Mouse (Mus musculus): ENCODE data around the gene Itih1. TPM values are rescaled to one million over a fixed set of nuclear protein-coding genes. Genes with fewer than 3 reads are reported as not detected.

The Itih1 gene
- total RNA-seq (2021): not detected
- long read RNA-seq: 0 reads

- no peak for DNase-seq (ENCODE audit: low spot score in 2 of 2)
These were observed at the start of gene Itih1 for GRCm38 (mm10) chr14:30943038-30943437. Gene Itih1, minus strand, starts transcription at chr14:30943289.

- DNase-seq (ENCODE audit: low spot score in 2 of 2): no peak
These were observed 33.1 kb upstream of the Itih1 start for GRCm38 (mm10) chr14:30976222-30976621.

GRCm38 (mm10) chr14:30974204-30974603, 31.1 kb upstream of the Itih1 start:
- DNase-seq (ENCODE audit: low spot score in 2 of 2): peak; percentile 11 to 21

- no peak for DNase-seq (ENCODE audit: low spot score in 2 of 2)
These were observed 17.3 kb upstream of the Itih1 start for GRCm38 (mm10) chr14:30960366-30960765.

GRCm38 (mm10) chr14:30959031-30959430, 15.9 kb upstream of the Itih1 start:
- no peak for DNase-seq (ENCODE audit: low spot score in 2 of 2)

GRCm38 (mm10) chr14:30958517-30958916, 15.4 kb upstream of the Itih1 start:
- no peak for DNase-seq (ENCODE audit: low spot score in 2 of 2)

GRCm38 (mm10) chr14:30951154-30951825, 8.2 kb upstream of the Itih1 start, which contains the start of gene Nek4:
Gene Nek4, plus strand, starts transcription at chr14:30951377.
- DNase-seq (ENCODE audit: low spot score in 2 of 2): peak; percentile 96 to 97

- no peak for DNase-seq (ENCODE audit: low spot score in 2 of 2)
These were observed 6.9 kb upstream of the Itih1 start for GRCm38 (mm10) chr14:30949986-30950385.

GRCm38 (mm10) chr14:30944745-30945144, 1.7 kb upstream of the Itih1 start:
- DNase-seq (ENCODE audit: low spot score in 2 of 2): no peak

- DNase-seq (ENCODE audit: low spot score in 2 of 2): peak; percentile 81 to 83
These were observed 978 bp upstream of the Itih1 start for GRCm38 (mm10) chr14:30943860-30944674.

GRCm38 (mm10) chr14:30942254-30942653, 835 bp downstream of the Itih1 start:
- DNase-seq (ENCODE audit: low spot score in 2 of 2): no peak

- no peak for DNase-seq (ENCODE audit: low spot score in 2 of 2)
These were observed 9.7 kb downstream of the Itih1 start for GRCm38 (mm10) chr14:30933351-30933750.

- DNase-seq (ENCODE audit: low spot score in 2 of 2): no peak
These were observed 12.7 kb downstream of the Itih1 start for GRCm38 (mm10) chr14:30930386-30930785.

GRCm38 (mm10) chr14:30925492-30925891, 17.6 kb downstream of the Itih1 start:
- no peak for DNase-seq (ENCODE audit: low spot score in 2 of 2)

GRCm38 (mm10) chr14:30923375-30924105, 19.5 kb downstream of the Itih1 start, which contains the start of gene Itih3:
Gene Itih3, minus strand, starts transcription at chr14:30923760.
- peak; percentile 38 to 41 for DNase-seq (ENCODE audit: low spot score in 2 of 2)

GRCm38 (mm10) chr14:30922053-30922670, 20.9 kb downstream of the Itih1 start:
- no peak for DNase-seq (ENCODE audit: low spot score in 2 of 2)

- DNase-seq (ENCODE audit: low spot score in 2 of 2): no peak
These were observed 26.6 kb downstream of the Itih1 start for GRCm38 (mm10) chr14:30916516-30916915.

GRCm38 (mm10) chr14:30913404-30913803, 29.7 kb downstream of the Itih1 start:
- no peak for DNase-seq (ENCODE audit: low spot score in 2 of 2)

- no peak for DNase-seq (ENCODE audit: low spot score in 2 of 2)
These were observed 30.4 kb downstream of the Itih1 start for GRCm38 (mm10) chr14:30912641-30913040.

- no peak for DNase-seq (ENCODE audit: low spot score in 2 of 2)
These were observed 31.9 kb downstream of the Itih1 start for GRCm38 (mm10) chr14:30911141-30911540.

GRCm38 (mm10) chr14:30907814-30908265, 35.2 kb downstream of the Itih1 start:
- DNase-seq (ENCODE audit: low spot score in 2 of 2): no peak
